Mouse (Mus musculus): Measurements from ENCODE around the gene Serpinb8.

Serpinb8 gene

DNA sequence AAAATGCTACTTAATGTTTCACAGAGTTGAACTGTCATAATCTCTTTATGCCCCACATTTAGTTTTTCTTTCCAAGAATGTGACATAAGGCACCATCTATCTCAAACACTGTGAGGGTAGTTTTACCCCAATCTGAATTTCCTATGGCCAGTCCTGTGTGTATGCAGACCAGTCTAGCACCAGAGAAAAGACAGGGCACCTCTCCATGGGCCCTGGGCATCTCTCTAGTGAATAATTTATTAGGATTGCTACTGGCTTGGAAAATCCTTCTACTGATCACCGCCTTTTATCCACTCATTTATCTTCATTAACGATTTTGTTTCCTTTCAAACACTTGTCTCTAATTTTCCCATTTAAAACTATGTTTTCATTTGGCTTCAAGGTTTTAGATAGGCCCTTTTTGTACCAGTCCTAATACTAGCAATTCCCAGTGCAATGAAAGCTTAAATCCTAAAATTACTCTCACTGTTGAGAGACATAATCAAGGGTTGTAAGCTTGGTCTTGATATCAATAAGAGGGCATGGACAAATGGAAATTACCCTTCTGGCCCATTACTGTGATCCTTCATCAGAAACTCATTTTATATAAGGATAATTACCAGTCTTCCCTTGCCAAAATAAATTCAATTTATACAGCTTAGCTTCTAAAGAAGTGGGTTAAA lies 52.8 kb downstream of the Serpinb8 start:
- DNase-seq (ENCODE audit: extremely low spot score, low read depth, low spot score): no peak

DNA sequence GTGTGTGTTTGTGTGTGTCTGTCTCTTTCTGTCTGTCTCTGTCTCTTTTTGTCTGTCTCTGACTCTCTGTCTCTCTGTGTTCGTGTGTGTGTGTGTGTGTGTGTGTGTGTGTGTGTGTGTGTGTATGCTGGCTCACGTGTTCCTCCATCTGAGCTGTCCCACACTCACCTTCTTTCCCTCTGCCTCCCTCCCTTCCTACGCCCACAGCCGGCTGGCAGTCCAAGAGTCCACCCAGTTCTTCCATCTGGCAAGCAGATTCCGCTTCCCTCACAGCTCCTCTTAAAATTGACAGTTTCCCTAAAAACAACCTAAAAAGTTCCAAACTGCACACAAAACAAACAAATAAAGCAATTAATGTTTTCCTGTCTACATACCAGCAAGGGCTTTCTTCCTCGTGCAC lies 55.3 kb downstream of the Serpinb8 start:
- DNase-seq (ENCODE audit: extremely low spot score, low read depth, low spot score): no peak

DNA sequence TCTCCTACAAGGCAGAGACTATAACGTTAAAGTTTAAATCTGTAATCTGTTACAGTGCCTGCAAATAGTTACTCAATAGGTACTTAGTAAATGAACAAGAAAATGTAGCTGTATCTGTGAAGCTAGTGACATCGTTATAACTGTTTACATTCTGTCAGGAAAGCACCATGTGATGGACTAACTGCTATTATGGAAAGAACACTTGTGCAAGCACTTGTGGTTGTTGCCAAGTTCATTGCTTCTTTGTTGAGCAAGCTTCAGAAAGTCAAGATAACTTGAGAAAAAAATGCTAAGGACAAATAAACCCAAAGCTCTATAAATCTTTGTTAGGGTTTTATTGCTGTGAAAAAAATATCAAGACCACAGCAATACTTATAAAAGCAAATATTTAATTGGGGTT lies 67.9 kb downstream of the Serpinb8 start:
- no peak for DNase-seq (ENCODE audit: extremely low spot score, low read depth, low spot score)
